Mouse (Mus musculus) bone marrow, adult 2 months (tissue): ENCODE results near the gene Skor1.

Source experiments
- CTCF ChIP-seq: fragments of 200-500 bp; IDR thresholded peaks from 2 replicates; pipeline ENCODE4 v1.5.1; 2011; ENCODE audit warnings: low read length, control low read depth; ENCODE audit not compliant: control insufficient read depth, insufficient read depth
- POLR2A ChIP-seq: fragments of 200-500 bp; IDR thresholded peaks from 2 replicates; pipeline ENCODE4 v1.6.1; 2011; ENCODE audit warnings: low read depth, mild to moderate bottlenecking, control low read depth, low read length, borderline replicate concordance; ENCODE audit not compliant: control insufficient read depth

DNA sequence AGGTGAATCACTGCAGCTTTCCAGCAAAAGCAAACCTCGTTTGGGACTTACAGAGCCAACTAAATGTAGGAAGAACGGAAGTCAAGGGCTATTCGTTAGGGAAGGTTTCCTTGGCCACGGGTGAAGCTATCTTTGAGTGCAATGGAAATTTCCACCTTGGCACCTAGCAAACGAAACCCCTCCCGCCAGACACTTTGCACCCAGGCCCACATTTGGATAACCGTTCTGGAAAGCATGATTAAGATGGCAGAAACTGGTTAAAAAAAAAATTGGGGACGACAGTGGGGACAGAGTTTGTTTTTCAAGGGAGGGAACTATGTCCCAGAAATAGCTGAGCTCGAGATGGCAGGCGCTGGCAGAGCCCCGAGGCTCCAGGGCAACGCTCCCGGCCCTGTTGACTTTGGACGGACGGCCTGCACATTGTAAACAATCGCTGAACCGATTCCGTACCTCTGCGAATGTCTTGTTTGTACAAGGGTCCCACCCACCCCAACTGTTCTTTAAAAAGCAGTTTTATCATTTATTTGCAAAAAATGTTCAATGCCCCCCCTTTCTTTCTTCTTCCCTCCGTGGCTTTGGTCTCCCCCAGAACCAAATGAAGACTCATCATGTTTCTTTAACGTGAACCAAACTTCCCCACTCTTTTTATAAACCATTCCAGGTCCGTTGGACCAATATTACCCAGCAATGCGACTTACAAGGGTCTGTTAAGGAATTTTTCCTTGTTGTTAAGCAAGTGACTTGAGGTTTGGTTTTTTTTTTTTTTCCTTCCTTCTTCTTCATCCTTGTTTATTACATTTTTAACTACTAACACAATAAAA lies 57.5 kb downstream of the Skor1 start:
- TF ChIP-seq CTCF (no peak), POLR2A (no peak)
